Mouse (Mus musculus): ENCODE data around the gene Suv39h2. TPM values are rescaled to one million over a fixed set of nuclear protein-coding genes. Genes with fewer than 3 reads are reported as not detected.

Suv39h2 gene
- polyA plus RNA-seq, 1 experiment, result 2.2 TPM

DNA sequence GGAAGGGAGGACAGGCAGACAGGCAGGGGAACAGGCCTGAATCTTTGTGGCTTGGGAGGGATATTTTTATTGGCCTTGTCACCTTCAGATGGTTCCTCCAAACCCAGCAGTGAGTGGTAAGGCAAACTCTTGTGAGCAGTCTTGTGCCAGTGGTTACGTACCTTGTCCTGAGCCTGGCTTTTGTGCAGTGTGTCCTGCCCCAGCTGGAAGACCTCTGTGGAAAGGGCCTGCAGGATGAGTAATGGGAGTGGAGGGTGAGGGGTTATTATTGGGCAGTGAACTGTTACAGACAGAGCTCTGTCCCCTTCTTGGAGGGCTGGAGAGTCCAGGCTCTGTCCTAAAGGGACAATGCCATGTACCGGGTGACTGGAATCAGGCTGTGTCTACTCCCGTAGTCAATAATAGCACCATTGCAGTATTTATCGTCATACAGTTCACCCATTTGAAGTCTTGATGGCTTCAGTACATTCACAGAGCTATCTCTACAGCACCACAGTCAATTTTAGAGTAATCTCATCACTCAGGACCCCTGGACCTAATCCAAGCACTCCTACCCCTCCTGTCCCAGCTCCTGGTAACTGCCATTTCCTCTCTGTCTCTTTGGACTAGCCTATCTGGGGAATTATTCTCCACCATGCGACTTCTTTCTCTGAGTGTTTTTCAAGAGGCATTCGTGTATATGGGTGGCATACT lies 39.3 kb downstream of the Suv39h2 start:
- H3K36me3 ChIP-seq (ENCODE audit: control insufficient read depth, insufficient read depth, low read length), result peaks cover 25% of the 10 kb centered on the region
- WGBS, result 94% methylated on average over 6 of the region's 6 CpGs
- H3K27me3 ChIP-seq (ENCODE audit: control insufficient read depth, insufficient read depth, low read length), result no peaks in the 10 kb centered on the region
- no peak for TF ChIP-seq POLR2A (IDR thresholded peaks at IDR 0.05; ENCODE audit: control insufficient read depth, extremely low read depth, insufficient read depth, low read length, poor library complexity)
- no peak for TF ChIP-seq CTCF (IDR thresholded peaks at IDR 0.05; ENCODE audit: borderline replicate concordance, control insufficient read depth, extremely low read depth, insufficient read depth, low read length, poor library complexity)
- no peak for DNase-seq
- no peak overlapping the region for H3K4me3 ChIP-seq (ENCODE audit: control insufficient read depth, insufficient read depth, low read length)
- H3K4me1 ChIP-seq (replicated peaks; ENCODE audit: control insufficient read depth, insufficient read depth, low read length), result peaks cover 9% of the 10 kb centered on the region
- H3K27ac ChIP-seq (ENCODE audit: control insufficient read depth, insufficient read depth, low read length), result no peak overlapping the region

GRCm38 (mm10) chr2:3430956-3431355 lies 43.9 kb downstream of the Suv39h2 start:
- no peaks in the 10 kb centered on the region; the same call in 1 of the 2 replicates for H3K36me3 ChIP-seq (ENCODE audit: control insufficient read depth, insufficient read depth, low read length)

GRCm38 (mm10) chr2:3424579-3424910 lies 50.3 kb downstream of the Suv39h2 start:
- WGBS, result 2% methylated on average over 9 of the region's 10 CpGs
- H3K27me3 ChIP-seq (ENCODE audit: control insufficient read depth, insufficient read depth, low read length), result no peaks in the 10 kb centered on the region
- DNase-seq, result no peak
- peaks cover 2% of the 10 kb centered on the region; the same call in 1 of the 2 replicates for H3K4me1 ChIP-seq (replicated peaks; ENCODE audit: control insufficient read depth, insufficient read depth, low read length)
- H3K27ac ChIP-seq (ENCODE audit: control insufficient read depth, insufficient read depth, low read length), result peak overlapping the region; percentile 50; the same call in 1 of the 2 replicates
- no peaks in the 10 kb centered on the region; the same call in 1 of the 2 replicates for H3K36me3 ChIP-seq (ENCODE audit: control insufficient read depth, insufficient read depth, low read length)
- H3K4me3 ChIP-seq (ENCODE audit: control insufficient read depth, insufficient read depth, low read length), result peak overlapping the region; percentile 87
- TF ChIP-seq POLR2A (IDR thresholded peaks at IDR 0.05; ENCODE audit: control insufficient read depth, extremely low read depth, insufficient read depth, low read length, poor library complexity) (no peak), CTCF (IDR thresholded peaks at IDR 0.05; ENCODE audit: borderline replicate concordance, control insufficient read depth, extremely low read depth, insufficient read depth, low read length, poor library complexity) (no peak)

More at GRCm38 (mm10) chr2:3430956-3431355, 43.9 kb downstream of the Suv39h2 start:
- no peak for TF ChIP-seq POLR2A (IDR thresholded peaks at IDR 0.05; ENCODE audit: control insufficient read depth, extremely low read depth, insufficient read depth, low read length, poor library complexity)
- no peak for TF ChIP-seq CTCF (IDR thresholded peaks at IDR 0.05; ENCODE audit: borderline replicate concordance, control insufficient read depth, extremely low read depth, insufficient read depth, low read length, poor library complexity)
- Histone ChIP-seq H3K27ac (ENCODE audit: control insufficient read depth, insufficient read depth, low read length) (peak overlapping the region; percentile 56; the same call in 1 of the 2 replicates), H3K27me3 (ENCODE audit: control insufficient read depth, insufficient read depth, low read length) (no peaks in the 10 kb centered on the region), H3K4me3 (ENCODE audit: control insufficient read depth, insufficient read depth, low read length) (no peak overlapping the region), H3K4me1 (replicated peaks; ENCODE audit: control insufficient read depth, insufficient read depth, low read length) (peaks cover 11% of the 10 kb centered on the region)
- DNase-seq, result peak; percentile 73
- WGBS, result 13% methylated on average over 9 of the region's 9 CpGs

DNA sequence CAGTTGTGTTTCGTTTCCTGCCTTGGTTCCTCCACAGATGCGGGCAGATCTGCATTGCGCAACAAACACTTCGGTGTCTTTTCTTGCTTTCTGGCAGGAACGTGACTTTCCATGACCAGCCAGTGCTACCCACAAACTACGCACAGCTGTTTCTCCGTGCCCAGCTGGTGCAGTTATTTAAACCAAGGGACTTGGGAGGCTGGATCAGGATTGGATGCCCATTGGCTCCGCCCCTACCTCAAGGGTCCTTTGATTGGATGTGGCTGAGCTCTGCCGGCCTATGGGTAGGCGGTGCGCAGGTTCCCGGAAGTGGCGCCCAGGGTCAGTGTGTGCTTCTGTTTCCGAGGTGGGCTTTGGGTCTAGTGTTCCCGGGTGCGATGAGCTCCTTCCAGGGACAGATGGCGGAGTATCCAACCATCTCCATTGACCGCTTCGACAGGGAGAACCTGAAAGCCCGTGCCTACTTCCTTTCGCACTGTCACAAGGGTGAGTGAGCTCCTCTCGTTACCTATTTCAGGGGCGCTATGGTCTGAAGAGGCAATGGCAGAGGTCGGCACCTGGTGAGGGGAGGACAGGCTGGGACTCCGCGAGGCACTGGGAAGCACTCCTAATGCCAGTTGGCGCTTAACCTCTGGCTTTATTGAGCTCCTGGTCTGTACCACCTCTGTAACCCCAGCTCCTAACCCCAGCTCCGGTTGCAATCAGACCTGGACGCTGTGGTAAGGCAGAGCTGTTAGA lies 50.8 kb downstream of the Suv39h2 start, which contains the start of gene Dclre1c:
Gene Dclre1c (plus strand): TSS at position 291 of the 738 bp plus-strand sequence.
- peak within 1 kb of the TSS; percentile 87 for H3K4me3 ChIP-seq (ENCODE audit: control insufficient read depth, insufficient read depth, low read length)
- no peaks in the 10 kb centered on the region for H3K27me3 ChIP-seq (ENCODE audit: control insufficient read depth, insufficient read depth, low read length)
- WGBS, result under 1% methylated on average over 29 of the region's 29 CpGs
- TF ChIP-seq CTCF (IDR thresholded peaks at IDR 0.05; ENCODE audit: borderline replicate concordance, control insufficient read depth, extremely low read depth, insufficient read depth, low read length, poor library complexity), result no peak
- peak; percentile 74 for TF ChIP-seq POLR2A (IDR thresholded peaks at IDR 0.05; ENCODE audit: control insufficient read depth, extremely low read depth, insufficient read depth, low read length, poor library complexity)
- H3K4me1 ChIP-seq (replicated peaks; ENCODE audit: control insufficient read depth, insufficient read depth, low read length), result peaks cover 2% of the 10 kb centered on the region; the same call in 1 of the 2 replicates
- no peaks in the 10 kb centered on the region; the same call in 1 of the 2 replicates for H3K36me3 ChIP-seq (ENCODE audit: control insufficient read depth, insufficient read depth, low read length)
- H3K27ac ChIP-seq (ENCODE audit: control insufficient read depth, insufficient read depth, low read length), result peak within 1 kb of the TSS; percentile 50
- DNase-seq, result peak; percentile 95

DNA sequence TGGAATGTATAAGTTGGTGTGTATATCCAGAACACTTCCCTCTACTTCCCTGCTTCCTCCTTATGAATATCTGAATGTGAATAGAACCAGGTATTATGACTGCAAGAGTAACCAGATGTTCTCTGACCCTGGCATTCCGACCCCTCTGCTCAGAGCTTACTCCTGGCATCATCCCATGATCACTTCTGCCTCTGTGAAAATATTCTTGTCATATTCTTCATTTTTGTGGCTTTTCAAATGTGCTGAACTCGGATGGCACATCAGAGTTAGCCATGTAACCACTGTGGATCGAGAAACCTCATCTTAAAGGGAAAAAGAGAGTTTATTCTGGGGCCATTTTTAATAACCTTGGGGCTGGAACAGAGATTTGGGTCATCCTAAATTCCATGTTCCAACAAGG lies 52.3 kb downstream of the Suv39h2 start, which contains the start of gene Meig1:
Gene Meig1 (minus strand): TSS at position 101 of the 400 bp plus-strand sequence.
- TF ChIP-seq CTCF (IDR thresholded peaks at IDR 0.05; ENCODE audit: borderline replicate concordance, control insufficient read depth, extremely low read depth, insufficient read depth, low read length, poor library complexity) (no peak), POLR2A (IDR thresholded peaks at IDR 0.05; ENCODE audit: control insufficient read depth, extremely low read depth, insufficient read depth, low read length, poor library complexity) (no peak)
- Histone ChIP-seq H3K4me1 (replicated peaks; ENCODE audit: control insufficient read depth, insufficient read depth, low read length) (peaks cover 2% of the 10 kb centered on the region; the same call in 1 of the 2 replicates), H3K4me3 (ENCODE audit: control insufficient read depth, insufficient read depth, low read length) (no peak within 1 kb of the TSS), H3K27me3 (ENCODE audit: control insufficient read depth, insufficient read depth, low read length) (no peaks in the 10 kb centered on the region; the same call in 1 of the 2 replicates), H3K36me3 (ENCODE audit: control insufficient read depth, insufficient read depth, low read length) (no peaks in the 10 kb centered on the region; the same call in 1 of the 2 replicates), H3K27ac (ENCODE audit: control insufficient read depth, insufficient read depth, low read length) (peak within 1 kb of the TSS; percentile 35; the same call in 1 of the 2 replicates)
- WGBS, result 92% methylated on average over 3 of the region's 3 CpGs
- no peak for DNase-seq

DNA sequence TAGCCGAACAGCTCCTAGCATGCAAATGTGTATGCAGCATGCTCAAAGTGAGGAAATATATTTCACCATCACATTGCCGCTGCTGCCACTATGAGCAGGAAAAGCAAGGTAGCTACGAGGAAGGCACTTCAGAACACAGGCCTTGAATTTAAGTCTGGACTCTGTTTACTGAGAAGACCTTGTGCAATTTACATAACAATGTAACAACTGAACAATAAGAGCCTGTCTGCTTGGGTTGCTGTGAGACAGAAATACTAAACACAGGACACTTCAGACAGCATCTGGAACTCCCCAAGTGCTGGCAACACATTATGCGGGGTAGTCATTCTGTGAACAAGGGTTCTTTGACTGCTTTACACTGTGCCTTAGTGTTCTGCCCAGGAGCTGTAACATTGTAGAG lies 54.7 kb downstream of the Suv39h2 start:
- 96% methylated on average over 4 of the region's 4 CpGs for WGBS
- H3K27ac ChIP-seq (ENCODE audit: control insufficient read depth, insufficient read depth, low read length), result no peak overlapping the region
- H3K4me3 ChIP-seq (ENCODE audit: control insufficient read depth, insufficient read depth, low read length), result no peak overlapping the region
- H3K4me1 ChIP-seq (replicated peaks; ENCODE audit: control insufficient read depth, insufficient read depth, low read length), result peaks cover 2% of the 10 kb centered on the region; the same call in 1 of the 2 replicates
- no peaks in the 10 kb centered on the region; the same call in 1 of the 2 replicates for H3K27me3 ChIP-seq (ENCODE audit: control insufficient read depth, insufficient read depth, low read length)
- TF ChIP-seq CTCF (IDR thresholded peaks at IDR 0.05; ENCODE audit: borderline replicate concordance, control insufficient read depth, extremely low read depth, insufficient read depth, low read length, poor library complexity) (no peak), POLR2A (IDR thresholded peaks at IDR 0.05; ENCODE audit: control insufficient read depth, extremely low read depth, insufficient read depth, low read length, poor library complexity) (no peak)
- H3K36me3 ChIP-seq (ENCODE audit: control insufficient read depth, insufficient read depth, low read length), result no peaks in the 10 kb centered on the region
- no peak for DNase-seq

Measured in thymus, adult 2 months (tissue).